Mouse (Mus musculus): ENCODE data around the gene Arrdc2.

DNA sequence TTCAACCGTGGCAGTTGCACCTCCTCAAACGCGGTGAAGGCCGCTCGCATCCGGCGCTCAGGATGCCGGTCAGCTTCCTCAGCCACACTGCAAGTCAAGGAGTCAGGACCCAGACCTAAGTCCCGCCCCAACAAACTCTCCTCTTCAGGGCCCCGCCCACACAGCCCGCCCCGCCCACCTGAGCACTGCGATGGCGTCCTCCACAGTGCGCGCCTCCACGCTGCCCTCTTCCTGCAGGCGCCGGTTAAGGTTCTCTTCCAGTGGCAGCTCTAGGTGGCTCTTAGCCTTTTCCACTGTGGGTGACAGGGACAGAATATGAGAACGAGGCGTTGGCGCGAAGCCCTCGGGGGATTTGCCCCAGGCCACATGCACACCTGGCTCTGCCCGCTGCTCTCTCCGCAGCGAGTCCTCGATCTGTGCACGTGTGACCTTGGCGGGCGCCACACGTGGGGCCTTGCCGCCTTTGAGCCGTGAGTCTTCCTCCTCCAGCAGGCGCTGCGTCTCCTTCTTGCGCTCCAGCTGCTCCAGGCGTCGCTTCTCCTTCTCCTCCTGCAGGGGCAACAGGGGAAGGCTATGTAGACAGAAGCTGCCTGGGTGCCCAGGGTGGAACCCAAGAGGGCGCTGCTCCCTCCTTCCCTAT, 29.2 kb upstream of the Arrdc2 start:
- TF ChIP-seq POLR2A (IDR thresholded peaks at IDR 0.05; ENCODE audit: borderline replicate concordance, extremely low read depth, low read depth, low read length) (no peak), CTCF (IDR thresholded peaks at IDR 0.05; ENCODE audit: insufficient read depth, low read length) (no peak)
